Mouse (Mus musculus) brain, embryonic 14.5 days (tissue): ENCODE data around the gene Dleu7.

ENCODE experiments used
- CTCF ChIP-seq: fragments of 200-500 bp; IDR thresholded peaks from 2 replicates; pipeline ENCODE4 v1.5.1; 2012; ENCODE audit warnings: inconsistent platforms, mild to moderate bottlenecking, moderate library complexity, borderline replicate concordance; ENCODE audit not compliant: insufficient read depth, insufficient read length; ENCODE audit errors: extremely low read depth
- POLR2A ChIP-seq: fragments of 200-500 bp; IDR thresholded peaks from 2 replicates; pipeline ENCODE4 v1.6.1; 2012; ENCODE audit warnings: mild to moderate bottlenecking, inconsistent platforms, borderline replicate concordance; ENCODE audit not compliant: poor library complexity, insufficient read depth, insufficient read length, severe bottlenecking; ENCODE audit errors: extremely low read depth

DNA sequence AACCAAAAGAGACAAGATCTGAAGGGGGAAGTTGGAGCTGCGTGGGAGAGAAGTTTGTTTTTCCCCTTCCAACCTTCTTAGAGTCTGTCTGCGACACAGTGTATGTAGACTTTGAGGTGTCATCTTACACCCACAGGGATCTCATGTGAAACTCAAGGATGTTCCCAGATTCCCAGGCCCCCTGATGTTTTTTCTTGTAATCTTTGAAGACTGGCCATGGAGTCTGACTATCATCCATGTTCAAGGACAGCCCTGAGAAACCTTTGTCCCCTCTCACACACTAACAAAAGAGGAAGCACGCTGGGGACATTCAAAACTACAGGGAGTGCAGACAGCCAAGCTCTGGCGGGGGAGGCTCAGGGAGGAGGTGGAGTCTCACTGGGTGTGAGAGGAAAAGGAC, 47.3 kb downstream of the Dleu7 start:
- no peak for TF ChIP-seq CTCF
- no peak for TF ChIP-seq POLR2A
